Mouse (Mus musculus) adrenal gland, adult 2 months (tissue): Measurements from ENCODE around the gene Cfhr2. TPM values are rescaled to one million over a fixed set of nuclear protein-coding genes. Genes with fewer than 3 reads are reported as not detected.
"Not testable (repeated sequence)": the region's sequence is repeated elsewhere in the genome, so short reads cannot be mapped to it uniquely, and the experiment has no call there.

Experiments
- DNase-seq: peaks from one replicate; pipeline ENCODE4 v3.0.0; 2021
- long read RNA-seq: library from polyadenylated mRNA; stranded (forward); transcript quantifications from one replicate; pipeline ENCODE4 v2.0.0, GENCODE M21; 2021
- polyA plus RNA-seq: library from polyadenylated mRNA; depleted of rRNA; stranded (reverse); fragments of >200 nt; gene quantifications from 2 replicates; pipeline ENCODE4 v1.2.3, GENCODE M21; 2012; rRNA removed
- total RNA-seq, 2 experiments: library from RNA; stranded (reverse); gene quantifications; 2 replicates each; pipeline ENCODE4 v1.2.3; 2021

The Cfhr2 gene
- total RNA-seq: 1 to 10 TPM; 3.3 to 4.0 TPM
- not detected in 2 replicates for polyA plus RNA-seq
- long read RNA-seq: 0 reads

DNA sequence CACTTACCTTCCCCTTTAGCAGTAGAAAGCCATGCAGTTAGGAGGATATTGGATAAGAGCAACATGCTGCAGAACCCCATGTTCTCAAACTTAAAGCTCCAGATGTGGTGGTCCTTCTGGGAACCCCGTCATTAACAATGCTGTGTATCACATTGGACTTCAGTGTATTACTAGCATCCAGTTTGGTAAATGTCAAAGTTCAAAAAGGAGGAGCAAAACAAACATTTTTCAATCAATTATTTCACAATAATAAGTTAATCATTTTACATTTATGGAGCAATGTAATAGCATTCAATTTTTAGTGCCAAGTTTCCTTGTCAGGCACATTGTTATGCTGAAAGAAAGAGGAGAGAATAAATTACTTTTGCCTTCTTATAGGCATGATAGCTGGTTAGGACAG lies at the start of gene Cfhr2:
TSS of gene Cfhr2 (minus strand) at position 155 of the 400 bp plus-strand sequence.
- DNase-seq: no peak

DNA sequence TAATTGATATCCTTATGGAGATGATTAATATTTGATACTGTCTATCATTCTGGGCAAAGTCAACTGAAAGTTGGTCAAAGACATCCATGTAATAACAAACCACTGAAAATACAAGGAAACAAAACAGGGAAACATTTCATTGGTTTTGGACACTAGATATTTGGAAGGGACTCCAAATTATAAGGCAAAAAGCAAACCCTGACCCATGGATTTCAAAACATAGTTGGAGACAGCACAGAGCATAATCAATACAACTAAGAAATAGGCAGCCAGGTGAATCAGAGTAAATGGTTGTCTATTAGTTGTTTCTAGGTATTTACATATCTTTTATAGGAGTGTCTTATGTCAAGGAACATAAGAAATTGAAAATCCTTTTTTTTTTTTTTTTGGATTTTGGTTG lies 5.2 kb upstream of the Cfhr2 start:
- DNase-seq: no peak

DNA sequence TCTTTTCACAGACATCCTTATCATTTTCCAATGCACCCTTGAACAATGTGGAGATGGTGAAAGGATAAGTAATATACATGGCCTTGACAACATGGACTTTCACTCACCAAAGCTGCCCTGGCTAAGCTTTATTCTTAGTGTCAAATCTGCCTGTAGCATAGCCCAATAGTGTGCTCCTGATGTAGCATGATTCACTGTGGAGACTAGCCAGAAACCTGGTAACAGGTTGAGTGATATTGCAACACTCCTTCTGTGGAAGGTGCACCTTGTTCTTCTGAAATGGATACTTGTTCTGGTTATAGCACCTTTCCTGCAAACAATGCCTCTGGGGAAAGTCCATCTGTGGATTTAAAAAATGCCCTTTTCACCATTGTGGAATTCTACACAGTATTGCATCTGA lies 1.7 kb upstream of the Cfhr2 start:
- no peak for DNase-seq

DNA sequence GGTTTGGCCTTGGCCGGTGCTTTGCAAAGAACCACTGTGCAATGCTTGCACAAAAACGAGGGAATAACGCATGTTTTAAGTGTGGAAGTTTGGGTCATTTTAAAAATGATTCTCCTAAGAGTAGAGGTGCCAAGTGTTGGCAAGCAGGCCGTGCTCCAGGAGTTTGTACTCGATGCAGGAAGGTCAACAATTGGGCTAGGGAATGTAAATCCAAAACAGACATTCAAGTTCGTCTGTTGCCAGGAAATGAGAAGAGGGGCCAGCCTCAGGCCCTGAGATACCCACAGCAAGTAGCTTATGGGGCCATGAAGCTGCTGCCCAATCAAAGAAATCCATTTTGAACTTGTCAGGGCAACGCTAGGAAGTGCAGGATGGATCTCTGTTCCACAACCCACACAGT lies 18.8 kb downstream of the Cfhr2 start:
- DNase-seq: no peak

GRCm38 (mm10) chr1:139839290-139839689 lies 19.2 kb downstream of the Cfhr2 start:
- no peak for DNase-seq

DNA sequence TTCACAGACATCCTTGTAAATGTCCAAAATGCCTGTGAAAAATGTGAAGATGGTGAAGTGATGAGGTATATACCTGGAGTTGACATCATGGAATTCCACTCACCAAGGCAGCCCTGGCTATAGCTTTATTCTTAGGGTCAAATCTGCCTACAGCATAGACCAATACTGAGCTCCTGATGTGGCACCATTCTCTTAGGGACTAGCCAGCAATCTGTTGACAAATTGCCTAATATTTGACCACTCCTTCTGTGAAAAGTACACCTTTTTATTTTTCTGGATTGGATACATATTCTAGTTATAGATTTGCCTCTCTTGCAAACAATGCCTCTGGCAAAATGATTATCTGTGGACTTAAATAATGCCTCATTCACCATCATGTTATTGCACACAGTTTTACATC lies 49.9 kb downstream of the Cfhr2 start:
- no peak for DNase-seq

DNA sequence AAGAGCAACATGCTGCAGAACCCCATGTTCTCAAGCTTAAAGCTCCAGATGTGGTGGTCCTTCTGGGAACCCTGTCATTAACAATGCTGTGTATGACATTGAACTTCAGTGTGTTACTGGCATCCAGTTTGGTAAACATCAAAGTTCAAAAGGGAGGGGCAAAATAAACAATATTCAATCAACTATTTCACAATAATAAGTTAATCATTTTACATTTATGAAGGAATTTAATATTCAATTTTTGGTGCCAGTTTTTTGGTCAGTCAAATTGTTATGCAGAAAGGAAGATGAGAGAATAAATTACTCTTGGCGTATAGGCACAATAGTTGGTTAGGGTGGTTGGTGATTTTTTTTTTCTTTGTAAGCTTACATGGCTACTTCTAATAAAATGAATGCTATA lies 77.4 kb downstream of the Cfhr2 start, which contains the start of gene Gm4788:
TSS of gene Gm4788 (minus strand) at position 101 of the 400 bp plus-strand sequence.
- DNase-seq: no peak

GRCm38 (mm10) chr1:139769913-139770312 lies 88.6 kb downstream of the Cfhr2 start:
- DNase-seq: not testable (repeated sequence)

Other genes with a start within 250 kb of the Cfhr2 start
- gene Gm4788, start 77.5 kb downstream of the Cfhr2 start, total RNA-seq: under 1 TPM; 0.45 to 0.89 TPM
- gene Gm4788, start 77.5 kb downstream of the Cfhr2 start, polyA plus RNA-seq: not detected in 2 replicates